Mouse (Mus musculus) limb, embryonic 13.5 days (tissue): ENCODE measurements around the gene Prr9. TPM values are rescaled to one million over a fixed set of nuclear protein-coding genes. Genes with fewer than 3 reads are reported as not detected.

Source experiments
- ATAC-seq: fragments of 200-750 bp; cut with Nextera tagmentation; 2 replicates; pipeline ENCODE4 v1.8.0; 2017; ENCODE audit warnings: low read depth, moderate number of reproducible peaks, moderate TSS enrichment; ENCODE audit not compliant: low FRiP score
- H3K27ac ChIP-seq: fragments of 300-500 bp; sonication (generic); 2 replicates; pipeline ENCODE4 v1.5.1; 2015; ENCODE audit warnings: inconsistent platforms, mild to moderate bottlenecking, moderate library complexity
- H3K27me3 ChIP-seq: fragments of 300-500 bp; sonication (generic); 2 replicates; pipeline ENCODE4 v1.6.1; 2015; ENCODE audit warnings: mild to moderate bottlenecking, inconsistent platforms
- H3K36me3 ChIP-seq: fragments of 300-500 bp; sonication (generic); 2 replicates; pipeline ENCODE4 v1.6.1; 2015; ENCODE audit warnings: inconsistent platforms, mild to moderate bottlenecking, moderate library complexity
- H3K4me1 ChIP-seq: fragments of 300-500 bp; sonication (generic); 2 replicates; pipeline ENCODE4 v1.6.1; 2015; ENCODE audit warnings: inconsistent platforms
- H3K4me2 ChIP-seq: fragments of 300-500 bp; sonication (generic); replicated peaks from 2 replicates; pipeline ENCODE4 v1.6.1; 2015; ENCODE audit warnings: inconsistent platforms, mild to moderate bottlenecking, moderate library complexity
- H3K4me3 ChIP-seq: fragments of 300-500 bp; sonication (generic); 2 replicates; pipeline ENCODE4 v1.5.1; 2015; ENCODE audit warnings: moderate library complexity, mild to moderate bottlenecking, inconsistent platforms
- H3K9ac ChIP-seq: fragments of 300-500 bp; sonication (generic); 2 replicates; pipeline ENCODE4 v1.6.1; 2015; ENCODE audit warnings: mild to moderate bottlenecking, inconsistent platforms
- H3K9me3 ChIP-seq: fragments of 300-500 bp; sonication (generic); 2 replicates; pipeline ENCODE4 v1.6.1; 2016; ENCODE audit warnings: inconsistent platforms
- WGBS: fragments of 180-500 bp; shearing (Covaris S2); methylation state at CpG from one replicate; pipeline ENCODE4 v1.1.7; 2015; 5-methylcytosine and 5-hydroxymethylcytosine counted together
- polyA plus RNA-seq: library from polyadenylated mRNA; unstranded; fragments of >200 nt; fragmentation: Nextera tagmentation; extraction: Ambion mirVana; gene quantifications from 2 replicates; pipeline ENCODE4 v1.2.1, GENCODE M21; 2015

Gene Prr9
- not detected in 2 replicates for polyA plus RNA-seq

DNA sequence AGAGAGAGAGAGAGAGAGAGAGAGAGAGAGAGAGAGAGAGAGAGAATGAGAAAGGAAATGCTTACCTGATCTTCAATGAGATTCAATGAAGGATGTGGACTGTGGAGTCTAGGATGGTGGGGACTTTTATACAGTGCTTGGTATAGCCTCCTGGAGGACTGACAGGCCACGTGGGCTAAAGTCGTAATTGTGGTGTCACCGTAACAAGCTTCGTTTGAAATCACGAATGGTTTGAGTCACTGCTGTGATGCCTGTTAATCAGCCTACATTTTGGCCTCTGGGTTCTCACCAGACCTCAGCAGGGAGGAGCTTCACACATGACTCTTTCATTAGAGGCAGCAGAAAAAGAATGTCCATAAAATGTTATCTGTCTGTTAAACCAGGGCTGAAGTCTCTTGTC is at the start of gene Prr9:
Prr9 (minus strand) TSS at position 101 of the 400 bp plus-strand sequence.
- Histone ChIP-seq H3K27ac (no peak within 1 kb of the TSS), H3K27me3 (no peaks in the 10 kb centered on the region), H3K4me3 (no peak within 1 kb of the TSS), H3K9ac (no peak within 1 kb of the TSS), H3K4me1 (no peaks in the 10 kb centered on the region), H3K4me2 (no peak within 1 kb of the TSS), H3K9me3 (no peaks in the 10 kb centered on the region), H3K36me3 (no peaks in the 10 kb centered on the region)
- 49% methylated on average over 5 of the region's 5 CpGs for WGBS
- ATAC-seq = no peak

DNA sequence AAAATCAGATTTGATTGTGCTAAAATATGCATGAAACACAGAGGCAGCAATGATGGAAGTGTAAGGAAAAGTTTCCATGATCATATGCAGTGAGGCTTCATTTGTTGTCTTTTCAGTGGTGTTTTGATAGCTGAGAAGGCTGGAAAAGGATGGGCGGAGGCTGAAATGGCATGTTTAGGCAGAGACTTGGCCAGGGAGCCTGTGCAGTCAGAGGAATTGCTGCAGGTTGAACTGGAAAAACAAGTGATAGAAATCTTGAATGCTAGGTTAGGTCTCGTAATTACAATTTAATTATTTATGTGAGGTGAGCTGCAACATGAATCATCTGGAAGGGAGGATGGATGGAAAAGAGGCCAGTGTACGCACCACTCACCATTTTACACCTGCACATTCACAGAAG is 46.1 kb upstream of the Prr9 start:
- no peak overlapping the region for H3K4me2 ChIP-seq
- H3K27me3 ChIP-seq = no peaks in the 10 kb centered on the region
- H3K9me3 ChIP-seq = no peaks in the 10 kb centered on the region
- no peaks in the 10 kb centered on the region for H3K4me1 ChIP-seq
- no peak overlapping the region for H3K9ac ChIP-seq
- 85% methylated on average over 3 of the region's 3 CpGs for WGBS
- no peak for ATAC-seq
- no peak overlapping the region for H3K4me3 ChIP-seq
- H3K36me3 ChIP-seq = no peaks in the 10 kb centered on the region
- H3K27ac ChIP-seq = no peak overlapping the region

DNA sequence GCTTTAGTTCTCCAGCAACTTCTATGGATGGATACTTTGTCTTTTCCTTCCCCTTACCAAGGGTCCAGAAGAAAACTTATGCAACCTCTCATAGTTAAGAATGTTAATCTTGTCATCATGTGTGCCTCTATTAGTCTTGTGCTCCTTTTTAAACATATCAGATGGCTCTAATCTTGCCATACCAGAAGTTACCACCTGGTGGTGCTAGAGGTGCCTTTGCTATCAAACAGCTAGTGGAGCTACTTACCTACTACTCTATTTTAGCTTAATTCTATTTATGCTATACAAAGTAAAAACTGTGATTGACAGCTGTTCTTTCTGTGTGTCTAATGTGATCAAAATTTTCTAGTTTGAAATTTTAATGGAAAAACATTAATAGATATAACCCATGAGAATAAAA is 29.6 kb upstream of the Prr9 start:
- no peaks in the 10 kb centered on the region for H3K27me3 ChIP-seq
- no peak overlapping the region for H3K4me3 ChIP-seq
- no peaks in the 10 kb centered on the region for H3K4me1 ChIP-seq
- H3K36me3 ChIP-seq = no peaks in the 10 kb centered on the region
- no peaks in the 10 kb centered on the region for H3K9me3 ChIP-seq
- no peak; the same call in 1 of the 2 replicates for ATAC-seq
- no peak overlapping the region for H3K9ac ChIP-seq
- H3K4me2 ChIP-seq = no peak overlapping the region
- no peak overlapping the region for H3K27ac ChIP-seq

DNA sequence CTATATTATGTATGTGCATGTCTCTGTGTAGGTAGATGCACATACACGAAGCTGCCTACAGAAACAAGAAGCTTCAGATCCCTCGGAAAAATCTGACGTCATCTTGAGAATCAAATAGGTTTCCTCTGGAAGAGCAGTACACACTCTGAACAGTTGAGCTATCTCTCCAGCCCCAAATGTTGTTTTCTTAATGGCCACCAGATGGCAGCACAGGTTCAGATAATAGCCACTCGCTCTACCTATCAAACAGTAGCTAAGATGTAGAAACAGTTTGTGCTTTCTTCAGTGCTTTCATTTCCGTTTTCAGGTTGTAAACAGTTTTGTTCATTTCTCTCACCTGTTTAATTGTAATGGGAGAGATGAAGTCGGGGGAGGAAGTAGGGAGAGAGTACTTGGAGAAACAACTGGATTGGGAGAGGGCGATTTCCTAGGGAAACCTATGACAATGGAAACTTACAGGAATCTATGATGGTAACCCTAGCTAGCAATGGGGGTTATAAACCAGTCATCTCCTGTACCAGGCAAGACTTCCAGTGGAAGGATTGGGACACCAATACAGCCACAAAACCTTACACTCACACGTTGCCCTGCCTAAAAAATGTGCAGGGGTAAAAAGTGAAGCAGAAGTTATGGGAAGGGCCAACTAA is 27.0 kb upstream of the Prr9 start:
- ATAC-seq = peak; percentile 86; the same call in 1 of the 2 replicates
- Histone ChIP-seq H3K27me3 (no peaks in the 10 kb centered on the region), H3K27ac (no peak overlapping the region), H3K4me1 (no peaks in the 10 kb centered on the region), H3K4me3 (no peak overlapping the region), H3K36me3 (no peaks in the 10 kb centered on the region), H3K4me2 (0 out of 2 replicates have a peak overlapping the region, but pooled peaks have one; percentile 14), H3K9ac (no peak overlapping the region), H3K9me3 (no peaks in the 10 kb centered on the region)
- 22% methylated on average over 8 of the region's 8 CpGs for WGBS

DNA sequence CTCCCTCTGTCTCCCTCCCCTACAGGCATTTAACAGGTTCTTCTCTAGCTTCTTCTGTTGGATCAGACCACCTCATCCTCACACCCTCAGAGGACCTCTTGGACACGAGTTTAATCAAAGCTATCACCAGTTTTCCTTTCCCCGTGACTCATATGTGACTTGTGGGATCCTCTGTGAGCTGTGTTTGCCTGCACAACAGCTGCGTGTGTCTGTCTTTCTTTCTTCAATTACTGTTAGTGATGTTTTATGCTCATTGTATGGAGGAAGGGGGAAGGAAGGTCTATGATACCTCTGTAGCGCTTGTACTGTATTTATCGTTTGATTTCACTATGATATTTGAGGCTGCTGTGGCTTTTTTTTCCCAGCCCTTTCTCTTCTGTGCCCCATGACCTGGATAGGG is 24.2 kb upstream of the Prr9 start:
- Histone ChIP-seq H3K36me3 (no peaks in the 10 kb centered on the region), H3K4me2 (no peak overlapping the region), H3K9me3 (no peaks in the 10 kb centered on the region), H3K4me1 (no peaks in the 10 kb centered on the region), H3K27me3 (no peaks in the 10 kb centered on the region), H3K9ac (no peak overlapping the region), H3K4me3 (no peak overlapping the region), H3K27ac (no peak overlapping the region)
- WGBS = 72% methylated on average over 5 of the region's 5 CpGs
- no peak for ATAC-seq

DNA sequence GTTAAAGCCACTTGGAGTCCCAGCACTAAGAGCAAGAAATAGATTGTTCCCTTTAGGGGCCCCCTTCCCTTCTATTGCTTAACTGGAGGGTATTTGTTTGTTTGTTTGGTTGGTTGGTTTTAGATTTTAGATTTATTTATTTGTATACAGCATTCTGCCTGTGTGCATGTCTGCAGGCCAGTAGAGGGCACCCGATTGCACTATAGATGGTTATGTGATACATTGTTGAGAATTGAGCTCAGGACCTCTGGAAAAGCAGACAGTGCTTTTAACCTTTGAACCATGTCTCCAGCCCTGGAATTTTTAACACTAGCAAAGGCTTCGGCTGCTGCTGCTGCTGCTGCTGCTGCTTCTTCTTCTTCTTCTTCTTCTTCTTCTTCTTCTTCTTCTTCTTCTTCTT is 23.7 kb upstream of the Prr9 start:
- Histone ChIP-seq H3K27me3 (no peaks in the 10 kb centered on the region), H3K36me3 (no peaks in the 10 kb centered on the region), H3K9ac (no peak overlapping the region), H3K4me1 (no peaks in the 10 kb centered on the region), H3K4me3 (no peak overlapping the region), H3K9me3 (no peaks in the 10 kb centered on the region), H3K27ac (no peak overlapping the region), H3K4me2 (no peak overlapping the region)
- no peak for ATAC-seq
- WGBS = 50% methylated on average over 2 of the region's 2 CpGs

DNA sequence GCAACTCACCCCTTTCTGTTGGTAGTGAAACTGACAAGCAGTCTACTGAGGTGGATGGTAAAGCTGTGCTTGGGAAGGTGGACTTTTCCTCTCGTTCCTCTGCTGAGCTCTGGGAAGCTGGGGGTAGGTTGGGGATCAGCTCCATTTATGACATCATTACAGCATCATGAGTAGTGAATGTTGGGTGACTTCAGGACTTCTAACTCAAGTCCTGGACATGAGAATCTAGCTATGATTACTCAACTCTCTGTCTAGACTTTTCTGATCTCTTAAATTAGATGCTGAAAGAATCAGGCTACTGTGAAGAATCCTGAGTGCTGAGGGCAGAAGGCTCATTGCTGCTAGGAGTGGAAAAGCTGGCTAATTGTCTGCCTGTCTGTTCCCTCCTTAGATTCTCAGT is 18.9 kb upstream of the Prr9 start, which contains the start of gene Lelp1:
Lelp1 (minus strand) TSS at position 101 of the 400 bp plus-strand sequence.
- Histone ChIP-seq H3K4me2 (no peak within 1 kb of the TSS), H3K4me1 (no peaks in the 10 kb centered on the region), H3K4me3 (no peak within 1 kb of the TSS), H3K36me3 (no peaks in the 10 kb centered on the region), H3K27ac (no peak within 1 kb of the TSS), H3K27me3 (no peaks in the 10 kb centered on the region), H3K9ac (no peak within 1 kb of the TSS), H3K9me3 (no peaks in the 10 kb centered on the region)
- no peak for ATAC-seq
- WGBS = 54% methylated on average over 1 of the region's 1 CpGs

DNA sequence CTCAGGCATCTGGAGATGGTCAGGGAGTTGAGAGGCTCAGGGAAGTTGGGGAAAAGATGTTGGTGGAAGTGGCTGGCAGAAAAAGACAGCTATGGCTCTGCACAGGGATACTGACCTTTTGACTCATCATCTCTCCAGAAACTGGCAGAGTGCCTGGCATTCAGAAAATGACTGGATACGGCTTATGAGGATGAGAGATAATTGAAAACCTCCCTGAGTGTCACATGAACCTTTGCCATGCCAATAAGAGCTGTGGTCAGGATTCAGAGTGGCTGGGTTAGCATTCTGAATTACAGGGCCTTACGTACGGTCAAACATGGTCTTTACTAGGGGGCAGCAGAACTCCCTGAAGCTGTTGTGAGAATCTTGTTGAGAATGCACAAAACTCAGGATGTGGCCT is 2.8 kb downstream of the Prr9 start:
- Histone ChIP-seq H3K27me3 (no peaks in the 10 kb centered on the region), H3K36me3 (no peaks in the 10 kb centered on the region), H3K4me2 (no peak overlapping the region), H3K4me3 (no peak overlapping the region), H3K27ac (no peak overlapping the region), H3K4me1 (no peaks in the 10 kb centered on the region), H3K9ac (no peak overlapping the region), H3K9me3 (no peaks in the 10 kb centered on the region)
- no peak for ATAC-seq
- WGBS = 81% methylated on average over 3 of the region's 3 CpGs

DNA sequence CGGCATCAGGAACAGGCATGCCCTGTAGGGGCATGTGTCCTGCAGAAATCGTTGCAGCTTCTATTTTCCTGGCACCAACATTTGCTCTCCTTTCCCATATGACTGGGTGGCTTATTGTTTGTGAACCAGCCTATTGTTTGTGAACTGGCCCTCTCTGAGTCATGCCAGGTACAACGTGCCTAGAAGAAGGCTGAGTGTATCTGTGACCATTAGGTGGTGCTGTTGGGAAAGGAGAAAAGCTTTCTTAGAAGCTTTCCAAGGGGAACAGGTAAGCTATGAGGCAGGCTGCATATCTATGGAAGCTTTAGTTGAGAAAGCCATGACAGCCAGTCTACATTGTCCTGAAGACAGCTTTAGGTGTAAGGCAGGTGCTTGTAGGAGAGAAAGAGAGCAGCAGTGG is 5.8 kb downstream of the Prr9 start:
- 27% methylated on average over 3 of the region's 3 CpGs for WGBS
- H3K4me3 ChIP-seq = no peak overlapping the region
- no peak overlapping the region for H3K9ac ChIP-seq
- no peaks in the 10 kb centered on the region for H3K9me3 ChIP-seq
- H3K27ac ChIP-seq = no peak overlapping the region
- no peak overlapping the region for H3K4me2 ChIP-seq
- no peaks in the 10 kb centered on the region for H3K27me3 ChIP-seq
- peak; percentile 36; the same call in 1 of the 2 replicates for ATAC-seq
- no peaks in the 10 kb centered on the region for H3K36me3 ChIP-seq
- no peaks in the 10 kb centered on the region for H3K4me1 ChIP-seq

DNA sequence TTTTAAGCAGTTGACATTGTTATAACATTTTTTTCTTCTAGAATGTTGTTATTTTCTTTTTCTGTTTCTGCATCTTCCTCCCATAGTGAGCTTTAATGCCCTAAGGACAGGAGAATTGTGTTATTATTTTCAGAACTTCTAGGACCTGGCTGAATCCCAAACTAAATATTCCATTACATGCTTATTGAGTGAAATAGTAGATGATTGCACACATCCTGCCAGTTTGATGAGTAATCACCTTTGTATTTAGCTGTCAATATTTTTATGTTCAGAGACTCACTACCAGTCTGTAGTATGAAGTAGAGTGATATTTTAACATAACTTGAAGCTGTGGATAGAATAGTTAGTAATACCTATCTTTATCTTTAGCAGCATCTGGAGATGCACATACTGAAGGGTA is 12.2 kb downstream of the Prr9 start:
- Histone ChIP-seq H3K27ac (no peak overlapping the region), H3K9me3 (no peaks in the 10 kb centered on the region), H3K27me3 (no peaks in the 10 kb centered on the region), H3K9ac (no peak overlapping the region), H3K4me3 (no peak overlapping the region), H3K36me3 (no peaks in the 10 kb centered on the region), H3K4me1 (no peaks in the 10 kb centered on the region), H3K4me2 (no peak overlapping the region)
- ATAC-seq = no peak

DNA sequence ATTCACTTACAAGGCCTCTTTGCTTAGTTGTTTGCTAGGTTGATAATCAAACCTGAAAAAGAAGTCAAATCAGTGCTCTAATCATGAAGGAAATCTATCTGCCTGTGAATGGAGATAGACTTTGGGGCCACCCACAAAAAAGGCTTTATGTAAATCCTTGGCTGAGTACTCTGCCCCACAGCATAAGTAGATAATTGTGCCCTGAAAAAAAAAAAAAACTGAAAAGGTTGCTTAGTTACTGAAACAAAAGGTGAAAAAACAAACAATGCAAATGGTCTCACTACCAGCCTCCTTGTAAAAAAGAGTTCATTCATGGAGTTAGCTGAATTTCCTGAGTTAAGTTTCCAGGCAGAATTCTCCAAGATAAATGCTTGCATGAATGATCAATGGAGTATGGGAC is 13.0 kb downstream of the Prr9 start:
- H3K27me3 ChIP-seq = no peaks in the 10 kb centered on the region
- no peak overlapping the region for H3K9ac ChIP-seq
- H3K36me3 ChIP-seq = no peaks in the 10 kb centered on the region
- H3K4me2 ChIP-seq = no peak overlapping the region
- no peak for ATAC-seq
- H3K4me3 ChIP-seq = no peak overlapping the region
- H3K9me3 ChIP-seq = no peaks in the 10 kb centered on the region
- H3K27ac ChIP-seq = no peak overlapping the region
- no peaks in the 10 kb centered on the region for H3K4me1 ChIP-seq

DNA sequence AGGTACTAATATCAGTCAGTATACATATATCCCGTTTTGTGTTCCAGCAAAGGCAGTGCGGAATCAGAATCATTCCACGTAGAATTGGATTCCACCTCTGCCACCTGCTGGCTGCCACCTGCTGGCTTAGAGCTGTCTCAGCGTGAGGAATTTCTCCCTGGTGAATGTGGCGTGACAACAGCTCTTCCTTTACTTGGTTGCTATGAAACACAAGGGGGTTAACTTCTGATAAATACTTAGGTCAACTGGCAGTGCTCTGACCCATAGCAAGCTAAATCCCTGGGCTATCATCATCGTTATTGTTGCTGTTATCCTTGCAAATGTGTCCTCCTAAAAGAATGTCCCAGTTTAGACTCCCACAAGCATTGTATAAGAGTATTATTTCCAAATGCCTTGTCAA is 17.2 kb downstream of the Prr9 start:
- WGBS = 12% methylated on average over 6 of the region's 6 CpGs

DNA sequence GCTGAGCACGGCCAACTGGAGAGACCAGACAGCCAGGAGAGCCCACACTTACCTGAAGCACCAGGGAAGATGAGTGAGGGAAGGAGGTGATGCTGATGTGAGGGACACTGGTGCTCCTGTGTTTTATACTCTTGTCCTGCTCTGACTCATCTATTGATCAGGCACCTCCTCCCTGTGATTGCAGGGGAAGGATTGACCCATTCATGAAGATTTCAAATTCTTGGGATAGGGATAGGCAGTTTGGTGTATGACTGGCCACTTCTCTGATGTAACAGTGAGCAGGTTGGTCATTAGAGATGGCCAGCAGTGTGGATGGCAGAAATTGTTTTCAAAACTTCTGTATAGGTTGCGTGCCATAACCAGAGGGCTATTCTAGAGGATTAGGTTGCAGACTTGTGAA is 40.7 kb downstream of the Prr9 start, which contains the start of gene Lor:
Lor (minus strand) TSS at position 101 of the 400 bp plus-strand sequence.
- WGBS = 83% methylated on average over 2 of the region's 2 CpGs
- peak within 1 kb of the TSS; percentile 83 for H3K4me2 ChIP-seq
- H3K4me3 ChIP-seq = peak within 1 kb of the TSS; percentile 71
- peaks cover 6% of the 10 kb centered on the region; the same call in 1 of the 2 replicates for H3K4me1 ChIP-seq
- H3K27me3 ChIP-seq = peaks cover 33% of the 10 kb centered on the region
- no peaks in the 10 kb centered on the region for H3K36me3 ChIP-seq
- H3K9me3 ChIP-seq = no peaks in the 10 kb centered on the region
- peak within 1 kb of the TSS; percentile 78 for H3K9ac ChIP-seq
- no peak for ATAC-seq
- H3K27ac ChIP-seq = no peak within 1 kb of the TSS

More for the DNA sequence above, 17.2 kb downstream of the Prr9 start:
- Histone ChIP-seq H3K27me3 (no peaks in the 10 kb centered on the region), H3K27ac (no peak overlapping the region), H3K9ac (no peak overlapping the region), H3K4me1 (no peaks in the 10 kb centered on the region), H3K36me3 (no peaks in the 10 kb centered on the region), H3K4me3 (no peak overlapping the region), H3K9me3 (no peaks in the 10 kb centered on the region), H3K4me2 (no peak overlapping the region)
- ATAC-seq = no peak; the same call in 1 of the 2 replicates
